Mouse (Mus musculus) olfactory bulb, adult 2 months (tissue): ENCODE data around the gene Gcnt3.

Source experiments
- CTCF ChIP-seq: fragments of 200-500 bp; IDR thresholded peaks from 2 replicates; pipeline ENCODE4 v1.5.1; 2012; ENCODE audit warnings: low read depth, mild to moderate bottlenecking, low read length, moderate library complexity; ENCODE audit not compliant: insufficient read depth
- POLR2A ChIP-seq: fragments of 200-500 bp; IDR thresholded peaks from 2 replicates; pipeline ENCODE4 v1.6.1; 2012; ENCODE audit warnings: mild to moderate bottlenecking, low read depth, low read length, moderate library complexity; ENCODE audit not compliant: insufficient read depth

DNA sequence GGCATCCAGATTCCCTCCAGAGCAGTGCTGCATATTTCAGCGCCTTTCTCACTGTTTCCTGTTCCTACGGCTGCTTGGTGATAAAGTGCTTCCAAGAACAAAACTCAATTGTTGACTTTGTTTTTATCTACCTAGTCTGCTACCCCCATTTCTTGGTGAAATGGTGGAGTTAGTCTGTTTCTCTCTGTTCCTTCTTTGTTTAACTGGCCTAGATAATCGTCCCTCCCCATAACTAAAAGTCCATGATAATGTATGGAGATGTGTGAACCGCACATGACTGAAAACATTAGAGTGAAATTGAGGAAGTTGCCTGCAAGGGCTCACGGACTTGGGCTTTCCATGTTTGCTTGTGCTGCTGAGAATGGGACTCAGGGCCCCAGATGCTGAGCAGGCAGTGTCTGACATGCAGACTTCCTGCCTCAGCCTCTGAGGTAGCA is 45.0 kb downstream of the Gcnt3 start:
- TF ChIP-seq CTCF: no peak
- TF ChIP-seq POLR2A: no peak
